Comparison of ENCODE assay signal across 11 mouse cellular contexts in genomic region chr9:35131637-35132397, GRCm38 (mm10). TPM values are rescaled to one million over a fixed set of nuclear protein-coding genes. Genes with fewer than 3 reads are reported as not detected.
A peak's percentile ranks its signal among the peaks of the same experiment; 100 is the strongest.
DNase-seq lines count a peak whose midpoint lies in the region; ATAC-seq and TF ChIP-seq lines count a peak whose summit lies in the region.
"Had no signal": no experiment of that assay in that cellular context is flagged by ENCODE, and none has a peak within 500 bp of the region (broad histone marks: within the 10 kb centered on the region; RNA-seq: fewer than 3 reads in every experiment).

No protein-coding gene starts in this region.

- WGBS in hindbrain, postnatal 0 days = 78% methylated on average over 16 of the region's 16 CpGs
- 92% methylated on average over 16 of the region's 16 CpGs for WGBS in hindbrain, embryonic 13.5 days
- 88% methylated on average over 16 of the region's 16 CpGs for WGBS in midbrain, embryonic 13.5 days
- 86% methylated on average over 16 of the region's 16 CpGs for WGBS in midbrain, postnatal 0 days
- WGBS in neural tube, embryonic 15.5 days = 88% methylated on average over 16 of the region's 16 CpGs

- H3K4me1 ChIP-seq in hindbrain, postnatal 0 days (ENCODE audit: insufficient read depth, low read length) = no peaks in the 10 kb centered on the region
- H3K4me1 ChIP-seq in hindbrain, embryonic 13.5 days (replicated peaks) = peaks cover 14% of the 10 kb centered on the region
- no peaks in the 10 kb centered on the region for H3K4me1 ChIP-seq in midbrain, embryonic 13.5 days (replicated peaks)
- H3K4me1 ChIP-seq in midbrain, postnatal 0 days (ENCODE audit: insufficient read depth, low read length) = no peaks in the 10 kb centered on the region
- H3K4me1 ChIP-seq in neural tube, embryonic 15.5 days = no peaks in the 10 kb centered on the region
- H3K4me1 ChIP-seq: hindbrain, embryonic 15.5 days had no signal

- no peak for TF ChIP-seq CTCF in hindbrain, postnatal 0 days (IDR thresholded peaks at IDR 0.05; ENCODE audit: low read depth)
- TF ChIP-seq CTCF in midbrain, postnatal 0 days (IDR thresholded peaks at IDR 0.05) = no peak

- no peak overlapping the region for H3K4me3 ChIP-seq in hindbrain, postnatal 0 days (ENCODE audit: low read length)
- H3K4me3 ChIP-seq in hindbrain, embryonic 13.5 days = no peak overlapping the region
- H3K4me3 ChIP-seq in midbrain, embryonic 13.5 days (replicated peaks) = no peak overlapping the region
- no peak overlapping the region for H3K4me3 ChIP-seq in midbrain, postnatal 0 days (ENCODE audit: low read depth, low read length)
- H3K4me3 ChIP-seq in neural tube, embryonic 15.5 days (replicated peaks) = no peak overlapping the region
- H3K4me3 ChIP-seq: hindbrain, embryonic 15.5 days; left cerebral cortex, adult 2 months had no signal

- H3K4me2 ChIP-seq in hindbrain, postnatal 0 days (ENCODE audit: low read depth, low read length) = no peak overlapping the region
- H3K4me2 ChIP-seq in hindbrain, embryonic 13.5 days = no peak overlapping the region
- H3K4me2 ChIP-seq in midbrain, embryonic 13.5 days (replicated peaks) = no peak overlapping the region
- H3K4me2 ChIP-seq in midbrain, postnatal 0 days (ENCODE audit: low read depth, low read length, poor library complexity, severe bottlenecking) = no peak overlapping the region
- no peak overlapping the region for H3K4me2 ChIP-seq in neural tube, embryonic 15.5 days
- H3K4me2 ChIP-seq: hindbrain, embryonic 15.5 days had no signal

- peak; percentile 45 for DNase-seq in adrenal gland, postnatal 14 days
- DNase-seq in adrenal gland, postnatal 25 days = no peak
- DNase-seq in hindbrain, postnatal 0 days (ENCODE audit: low spot score) = peak; percentile 41
- no peak for DNase-seq in midbrain, postnatal 0 days (ENCODE audit: low spot score)
- no peak for DNase-seq in cerebellum, postnatal 4 days (ENCODE audit: low spot score in 2 of 2)

- no peak overlapping the region for H3K27ac ChIP-seq in hindbrain, postnatal 0 days
- H3K27ac ChIP-seq in hindbrain, embryonic 13.5 days = no peak overlapping the region
- H3K27ac ChIP-seq in midbrain, embryonic 13.5 days = no peak overlapping the region
- no peak overlapping the region for H3K27ac ChIP-seq in midbrain, postnatal 0 days (ENCODE audit: low read depth, low read length)
- H3K27ac ChIP-seq in neural tube, embryonic 15.5 days (replicated peaks) = no peak overlapping the region
- H3K27ac ChIP-seq: hindbrain, embryonic 15.5 days; left cerebral cortex, adult 2 months; macrophage had no signal

- H3K36me3 ChIP-seq in hindbrain, postnatal 0 days (ENCODE audit: insufficient read depth, low read length) = no peaks in the 10 kb centered on the region
- H3K36me3 ChIP-seq in hindbrain, embryonic 13.5 days = peaks cover 21% of the 10 kb centered on the region
- peaks cover 17% of the 10 kb centered on the region for H3K36me3 ChIP-seq in midbrain, embryonic 13.5 days
- H3K36me3 ChIP-seq in midbrain, postnatal 0 days (ENCODE audit: insufficient read depth, low read length) = peaks cover 13% of the 10 kb centered on the region
- H3K36me3 ChIP-seq in neural tube, embryonic 15.5 days = peaks cover 10% of the 10 kb centered on the region; the same call in 1 of the 2 replicates
- H3K36me3 ChIP-seq: hindbrain, embryonic 15.5 days had no signal

- no peaks in the 10 kb centered on the region for H3K27me3 ChIP-seq in hindbrain, postnatal 0 days (ENCODE audit: insufficient read depth, low read length)
- H3K27me3 ChIP-seq in hindbrain, embryonic 13.5 days = no peaks in the 10 kb centered on the region
- no peaks in the 10 kb centered on the region for H3K27me3 ChIP-seq in midbrain, embryonic 13.5 days
- no peaks in the 10 kb centered on the region for H3K27me3 ChIP-seq in midbrain, postnatal 0 days (ENCODE audit: insufficient read depth, low read length)
- H3K27me3 ChIP-seq in neural tube, embryonic 15.5 days (replicated peaks) = no peaks in the 10 kb centered on the region
- H3K27me3 ChIP-seq: hindbrain, embryonic 15.5 days had no signal

- ATAC-seq in hindbrain, postnatal 0 days = no peak
- ATAC-seq in hindbrain, embryonic 13.5 days (ENCODE audit: low FRiP score) = no peak
- ATAC-seq in midbrain, embryonic 13.5 days = 0 out of 2 replicates have a peak, but pooled peaks have one; percentile 6
- no peak for ATAC-seq in midbrain, postnatal 0 days (ENCODE audit: low FRiP score)
- no peak for ATAC-seq in neural tube, embryonic 15.5 days (ENCODE audit: low FRiP score)

- H3K9me3 ChIP-seq in hindbrain, postnatal 0 days (ENCODE audit: low read length) = no peaks in the 10 kb centered on the region
- H3K9me3 ChIP-seq in hindbrain, embryonic 13.5 days = no peaks in the 10 kb centered on the region
- H3K9me3 ChIP-seq in midbrain, embryonic 13.5 days = no peaks in the 10 kb centered on the region
- no peaks in the 10 kb centered on the region for H3K9me3 ChIP-seq in midbrain, postnatal 0 days (ENCODE audit: low read length)
- H3K9me3 ChIP-seq in neural tube, embryonic 15.5 days (replicated peaks) = no peaks in the 10 kb centered on the region
- H3K9me3 ChIP-seq: hindbrain, embryonic 15.5 days had no signal

- no peak overlapping the region for H3K9ac ChIP-seq in hindbrain, postnatal 0 days (replicated peaks; ENCODE audit: low read length)
- H3K9ac ChIP-seq in hindbrain, embryonic 13.5 days = no peak overlapping the region
- H3K9ac ChIP-seq in midbrain, embryonic 13.5 days (replicated peaks) = no peak overlapping the region
- no peak overlapping the region for H3K9ac ChIP-seq in midbrain, postnatal 0 days (replicated peaks; ENCODE audit: low read length, poor library complexity, severe bottlenecking)
- no peak overlapping the region for H3K9ac ChIP-seq in neural tube, embryonic 15.5 days (replicated peaks)
- H3K9ac ChIP-seq: hindbrain, embryonic 15.5 days had no signal

RNA-seq across cellular contexts. Expression of gene St3gal4, which starts 12.7 kb away (rescaled TPM):
- 32.7 and 36.9 TPM in 2 replicates for total RNA-seq in adrenal gland, postnatal 14 days (2021)
- 31.0 and 39.8 TPM in 2 replicates for total RNA-seq in adrenal gland, postnatal 25 days (2021)
- total RNA-seq in hindbrain, postnatal 0 days (2014; rRNA removed) = 17.5 and 31.4 TPM in 2 replicates
- 16.4 and 16.9 TPM in 2 replicates for polyA plus RNA-seq in hindbrain, postnatal 0 days (2015; fragmentation: Nextera tagmentation; extraction: Ambion mirVana)
- 9.8 and 11.1 TPM in 2 replicates for polyA plus RNA-seq in hindbrain, embryonic 13.5 days (2015; fragmentation: Nextera tagmentation; extraction: Ambion mirVana)
- 7.8 and 8.3 TPM in 2 replicates for polyA plus RNA-seq in midbrain, embryonic 13.5 days (2015; fragmentation: Nextera tagmentation; extraction: Ambion mirVana)
- total RNA-seq in midbrain, postnatal 0 days (2014; rRNA removed) = 25.0 and 29.8 TPM in 2 replicates
- polyA plus RNA-seq in midbrain, postnatal 0 days (2015; fragmentation: Nextera tagmentation; extraction: Ambion mirVana) = 19.6 and 20.0 TPM in 2 replicates
- polyA plus RNA-seq in neural tube, embryonic 15.5 days (2015; fragmentation: Nextera tagmentation; extraction: Ambion mirVana) = 11.4 and 15.6 TPM in 2 replicates

RNA-seq across cellular contexts. Expression of gene Dcps, which starts 44.0 kb away (rescaled TPM):
- 23.2 and 25.2 TPM in 2 replicates for total RNA-seq in adrenal gland, postnatal 14 days (2021)
- 20.0 and 27.3 TPM in 2 replicates for total RNA-seq in adrenal gland, postnatal 25 days (2021)
- total RNA-seq in hindbrain, postnatal 0 days (2014; rRNA removed) = 31.9 and 48.5 TPM in 2 replicates
- 53.3 and 55.3 TPM in 2 replicates for polyA plus RNA-seq in hindbrain, postnatal 0 days (2015; fragmentation: Nextera tagmentation; extraction: Ambion mirVana)
- polyA plus RNA-seq in hindbrain, embryonic 13.5 days (2015; fragmentation: Nextera tagmentation; extraction: Ambion mirVana) = 78.0 and 80.1 TPM in 2 replicates
- 86.4 and 88.0 TPM in 2 replicates for polyA plus RNA-seq in midbrain, embryonic 13.5 days (2015; fragmentation: Nextera tagmentation; extraction: Ambion mirVana)
- 39.6 and 41.4 TPM in 2 replicates for total RNA-seq in midbrain, postnatal 0 days (2014; rRNA removed)
- 56.5 and 58.4 TPM in 2 replicates for polyA plus RNA-seq in midbrain, postnatal 0 days (2015; fragmentation: Nextera tagmentation; extraction: Ambion mirVana)
- 69.1 and 73.7 TPM in 2 replicates for polyA plus RNA-seq in neural tube, embryonic 15.5 days (2015; fragmentation: Nextera tagmentation; extraction: Ambion mirVana)

Comparison
In these comparisons a context has a peak if more than half of its experiments do, and no peak if none do; other contexts are left out.
1. DNase-seq: peak in adrenal gland, postnatal 14 days (single experiment) and hindbrain, postnatal 0 days (single experiment); none in adrenal gland, postnatal 25 days (single experiment), midbrain, postnatal 0 days (single experiment) and cerebellum, postnatal 4 days (0 of 2).